Mouse (Mus musculus): ENCODE measurements around the gene Zc3h4. TPM values are rescaled to one million over a fixed set of nuclear protein-coding genes. Genes with fewer than 3 reads are reported as not detected.
A peak's percentile ranks its signal among the peaks of the same experiment; 100 is the strongest.

Gene Zc3h4
- total RNA-seq, 2 experiments from 2014 or later = 38.3 to 39.0 TPM

DNA sequence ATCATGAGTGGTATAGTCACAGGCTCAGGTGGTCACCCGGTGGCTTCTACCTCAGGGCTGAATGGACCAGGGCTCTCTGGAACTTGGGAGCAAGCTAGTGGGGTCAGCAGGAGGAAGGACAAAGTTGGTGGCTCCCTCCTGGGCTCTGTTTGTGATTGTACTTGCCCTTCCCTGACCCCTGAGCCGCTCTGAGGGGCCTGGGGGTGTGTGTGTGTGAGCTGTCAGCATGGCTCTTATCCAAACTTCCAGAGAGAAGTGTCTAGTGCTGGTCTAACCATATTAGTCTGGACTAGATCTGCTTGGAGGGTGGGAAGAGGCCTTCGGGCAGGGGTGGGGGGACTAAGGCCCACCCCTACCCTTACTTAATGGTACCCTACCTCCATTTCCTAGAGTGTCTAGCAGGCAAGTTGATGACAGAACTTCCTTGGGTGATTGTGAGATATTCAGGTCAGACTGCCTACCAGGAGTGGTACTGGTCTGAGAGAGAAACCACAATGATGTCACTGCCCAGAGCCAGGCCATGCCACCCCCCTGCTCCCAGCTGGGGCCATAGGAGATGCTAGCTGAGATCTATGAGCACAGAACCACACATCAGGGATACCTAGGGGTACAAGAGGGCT is 32.8 kb downstream of the Zc3h4 start:
- no peak for DNase-seq

DNA sequence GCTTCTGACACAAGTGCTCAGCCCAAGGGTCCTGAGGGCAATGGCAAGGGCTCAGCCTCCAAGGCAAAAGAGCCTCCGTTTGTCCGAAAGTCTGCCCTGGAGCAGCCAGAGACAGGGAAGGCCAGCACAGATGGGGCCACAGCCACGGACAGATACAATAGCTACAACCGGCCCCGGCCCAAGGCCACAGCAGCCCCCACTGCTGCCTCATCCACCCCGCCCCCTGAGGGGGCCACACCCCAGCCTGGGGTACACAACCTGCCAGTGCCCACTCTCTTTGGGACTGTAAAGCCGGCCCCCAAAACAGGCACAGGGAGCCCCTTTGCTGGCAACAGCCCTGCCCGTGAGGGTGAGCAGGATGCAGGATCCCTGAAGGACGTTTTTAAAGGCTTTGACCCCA is 34.4 kb downstream of the Zc3h4 start:
- DNase-seq = no peak

DNA sequence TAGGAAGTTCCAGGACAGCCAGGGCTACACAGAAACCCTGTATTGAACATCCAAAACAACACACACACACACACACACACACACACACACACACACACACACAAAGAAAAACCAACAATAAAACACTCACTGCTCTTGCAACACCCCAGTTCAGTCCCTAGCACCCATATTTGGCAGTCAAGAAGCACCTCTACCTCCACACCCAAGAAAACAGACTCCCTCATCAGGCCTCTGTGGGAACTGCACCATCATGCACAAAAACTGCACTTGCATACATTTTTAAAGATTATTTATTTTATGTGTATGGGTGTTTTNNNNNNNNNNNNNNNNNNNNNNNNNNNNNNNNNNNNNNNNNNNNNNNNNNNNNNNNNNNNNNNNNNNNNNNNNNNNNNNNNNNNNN is 40.5 kb downstream of the Zc3h4 start:
- DNase-seq = no peak

DNA sequence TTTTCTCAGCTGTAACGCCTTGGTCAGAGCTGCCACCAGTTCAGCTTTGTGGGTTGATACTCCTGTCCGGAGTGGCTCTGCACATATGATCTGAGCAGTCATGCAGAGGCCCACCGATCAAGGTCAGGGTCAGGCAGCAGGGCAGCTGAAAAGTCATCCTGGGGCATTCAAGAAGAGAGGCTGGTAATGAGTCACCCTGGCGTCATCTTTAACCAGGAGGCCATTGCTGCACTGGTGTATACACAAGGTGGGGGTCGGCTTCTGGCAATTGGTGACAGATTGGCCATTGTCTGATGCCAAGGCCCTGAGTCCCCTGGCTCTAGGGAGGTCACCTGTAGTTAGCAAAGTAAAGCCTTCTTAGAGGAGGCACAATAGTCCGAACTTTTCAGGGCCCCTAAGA is 50.9 kb downstream of the Zc3h4 start:
- peak; percentile 67 to 71 for DNase-seq

DNA sequence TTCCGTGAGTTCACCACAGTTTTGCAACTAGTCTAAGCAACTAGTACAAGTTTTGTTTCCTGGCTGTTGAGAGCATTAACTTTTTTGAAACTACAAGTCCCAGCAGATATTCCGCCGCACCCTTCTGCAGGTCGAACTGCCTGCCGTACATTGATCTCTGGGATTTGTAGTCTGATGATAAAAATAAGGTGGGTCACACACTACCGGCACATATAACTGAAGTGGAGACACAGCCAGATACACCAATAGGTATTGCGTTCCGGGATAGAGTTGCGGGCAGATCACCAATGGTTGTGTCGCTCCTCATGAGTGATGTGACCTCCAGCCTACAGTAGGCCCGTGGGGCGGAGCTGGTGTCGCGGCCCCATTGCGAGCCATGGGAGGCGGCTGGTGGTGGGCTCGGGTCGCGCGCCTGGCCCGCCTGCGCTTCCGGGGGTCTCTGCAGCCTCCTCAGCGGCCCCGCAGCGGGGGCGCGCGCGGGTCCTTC is 51.9 kb downstream of the Zc3h4 start, which contains the start of gene Tmem160:
TSS of gene Tmem160 (plus strand) at position 193 of the 487 bp plus-strand sequence.
- DNase-seq = peak; percentile 91 to 92

DNA sequence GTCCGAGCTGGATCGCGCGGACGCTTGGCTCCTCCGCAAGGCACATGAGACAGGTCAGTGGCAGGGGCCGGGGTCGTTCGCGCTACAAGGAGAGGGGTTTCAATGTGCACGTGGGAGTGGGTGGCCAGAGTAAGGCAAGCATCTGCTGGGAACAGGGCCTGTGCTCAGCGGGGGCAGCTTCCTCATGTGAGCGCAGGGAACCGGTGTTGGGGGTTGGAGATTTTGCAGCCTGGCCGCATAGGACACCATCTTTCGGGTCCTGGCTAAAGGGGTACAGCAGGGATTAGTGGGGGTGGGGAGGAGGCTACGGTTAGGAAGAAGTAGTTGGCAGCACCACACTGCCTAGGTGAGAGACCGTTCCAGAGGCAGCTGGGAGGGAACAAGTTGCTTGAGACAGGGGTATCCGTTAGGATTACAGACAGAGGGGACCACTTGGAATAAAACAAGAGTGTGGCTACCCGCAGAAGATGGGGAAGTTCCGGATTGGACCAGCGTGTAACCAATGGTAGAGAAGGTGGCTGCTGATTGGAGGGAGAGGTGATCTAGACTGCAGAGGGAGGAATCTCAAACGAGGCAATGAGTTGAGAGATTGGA is 52.5 kb downstream of the Zc3h4 start:
- DNase-seq = peak; percentile 67 to 69

DNA sequence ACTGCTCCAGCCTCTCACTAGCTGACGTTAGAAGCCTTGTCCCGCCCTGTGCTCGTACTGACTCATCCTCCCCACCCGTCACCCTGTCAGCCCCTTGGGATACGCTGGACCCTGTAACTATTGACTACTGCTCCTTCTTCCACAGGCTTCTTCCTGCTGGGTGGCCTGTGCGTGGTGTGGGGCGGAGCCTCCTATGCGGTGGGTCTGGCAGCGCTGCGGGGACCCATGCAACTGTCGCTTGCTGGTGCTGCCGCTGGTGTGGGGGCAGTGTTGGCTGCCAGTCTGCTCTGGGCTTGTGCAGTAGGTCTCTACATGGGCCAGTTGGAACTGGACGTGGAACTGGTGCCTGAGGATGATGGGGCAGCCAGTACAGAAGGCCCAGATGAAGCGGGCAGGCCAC is 54.3 kb downstream of the Zc3h4 start:
- no peak for DNase-seq

DNA sequence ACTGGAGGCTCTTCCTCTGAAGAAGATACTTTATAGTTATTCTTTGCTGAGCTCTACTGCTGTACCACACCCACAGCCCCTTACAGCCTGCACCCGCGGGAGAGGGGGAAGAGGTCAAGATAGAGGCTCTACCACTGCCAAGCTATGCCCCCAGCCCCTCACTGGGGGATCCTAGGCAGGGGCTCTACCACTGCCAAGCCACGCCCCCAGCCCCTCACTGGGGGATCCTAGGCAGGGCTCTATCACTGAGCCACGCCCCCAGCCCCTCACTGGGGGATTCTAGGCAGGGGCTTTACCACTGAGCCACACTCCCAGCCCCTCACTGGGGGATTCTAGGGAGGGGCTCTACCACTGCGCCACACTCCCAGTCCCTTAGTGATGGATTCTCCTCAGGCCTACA is 55.6 kb downstream of the Zc3h4 start:
- no peak for DNase-seq

DNA sequence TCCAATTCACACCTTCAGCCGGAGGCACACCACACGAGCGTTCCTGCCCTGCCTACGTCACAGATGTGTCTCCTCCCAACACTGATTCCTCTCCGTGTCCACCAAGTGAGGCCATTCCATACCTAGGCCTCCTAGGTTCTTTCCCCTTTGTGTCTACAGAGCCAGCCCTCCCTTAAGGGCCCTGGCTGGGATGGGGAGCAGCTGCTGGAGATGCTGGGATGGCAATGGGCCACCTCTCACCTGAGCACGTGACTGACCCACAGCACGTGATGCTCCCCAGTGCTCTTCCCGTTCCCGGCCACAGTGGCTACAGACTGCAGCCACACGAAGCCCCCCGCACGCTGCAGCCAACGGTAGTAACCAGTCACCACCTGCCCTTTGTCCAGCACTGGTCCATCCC is 59.9 kb downstream of the Zc3h4 start:
- no peak for DNase-seq

DNA sequence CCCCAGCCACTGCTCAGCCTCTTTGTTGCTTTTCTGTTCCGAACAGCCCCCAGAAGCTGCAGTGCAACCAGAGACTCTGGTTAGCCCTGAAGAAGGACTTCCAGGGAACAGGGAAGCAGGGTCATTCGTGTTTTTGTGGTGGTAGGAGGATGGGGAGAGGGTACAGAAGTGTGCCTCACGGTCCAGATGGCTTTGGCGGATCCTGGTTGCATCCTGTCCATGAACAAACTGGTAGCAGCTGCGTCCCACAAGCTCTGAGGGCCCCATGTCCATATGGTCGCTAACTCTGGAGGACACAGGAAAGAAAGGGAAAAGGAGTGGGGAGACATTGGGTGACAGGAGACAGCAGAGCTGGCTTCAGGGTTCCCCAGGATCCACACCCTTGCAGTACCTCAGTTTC is 60.4 kb downstream of the Zc3h4 start:
- no peak for DNase-seq

DNA sequence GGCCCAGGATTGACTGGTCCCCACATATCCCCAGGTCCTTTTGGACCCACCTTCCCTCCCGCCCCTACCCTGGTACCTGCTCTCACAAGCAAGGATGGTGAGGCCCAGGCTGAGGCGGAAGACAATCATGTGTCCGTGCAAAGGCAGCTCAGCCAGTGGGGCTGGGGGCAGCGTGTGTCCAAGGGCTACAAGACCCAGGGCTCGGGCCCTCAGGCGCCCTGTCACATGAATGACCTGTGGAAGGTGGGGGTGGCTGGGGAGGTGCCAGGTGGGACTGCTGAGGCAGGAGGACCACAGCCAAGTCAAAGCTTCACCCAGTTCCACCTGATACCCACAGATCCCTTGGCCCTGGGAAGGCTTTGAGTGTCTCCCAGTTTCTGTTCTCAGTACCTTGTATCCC is 61.0 kb downstream of the Zc3h4 start:
- DNase-seq = no peak

DNA sequence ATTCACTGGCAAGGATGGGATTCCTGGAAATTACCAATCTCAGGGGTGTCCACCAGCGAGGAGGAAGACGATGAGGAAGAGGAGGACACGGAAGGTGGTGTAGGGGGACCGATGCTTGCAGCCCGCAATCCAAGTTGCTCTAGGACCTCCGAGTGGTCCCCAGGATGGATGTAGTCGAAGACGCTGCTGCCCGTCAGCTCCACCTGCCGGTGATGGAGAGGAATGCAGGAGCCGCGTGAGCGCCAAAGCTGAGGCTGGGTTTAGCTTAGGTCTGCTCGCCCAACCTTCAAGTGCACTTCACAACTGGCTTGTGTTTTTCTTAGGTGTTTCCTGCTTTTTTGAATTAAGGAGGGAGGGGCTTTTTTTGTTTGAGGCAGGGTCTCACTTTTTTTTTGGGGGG is 62.5 kb downstream of the Zc3h4 start:
- DNase-seq = peak; percentile 83 to 87

DNA sequence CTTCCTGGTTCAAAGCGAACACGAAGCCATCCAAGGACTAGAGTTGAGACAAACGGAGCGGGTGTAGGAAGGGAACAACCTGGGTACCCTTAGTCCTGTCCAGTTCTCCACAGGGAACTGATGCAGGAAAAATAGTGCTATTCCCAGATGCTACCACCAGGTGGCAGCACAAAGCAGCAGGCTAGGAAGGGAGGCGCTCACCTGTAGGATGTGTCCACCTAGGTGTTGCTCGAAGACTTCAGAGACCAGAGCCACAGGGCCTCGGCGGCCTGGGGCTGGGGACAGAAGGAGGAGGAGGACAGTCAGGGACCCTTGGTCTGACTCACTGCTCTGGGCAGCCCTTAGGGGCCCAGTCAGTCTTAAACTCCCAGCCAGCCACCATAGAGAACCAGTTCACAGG is 64.5 kb downstream of the Zc3h4 start:
- peak; percentile 73 to 81 for DNase-seq

DNA sequence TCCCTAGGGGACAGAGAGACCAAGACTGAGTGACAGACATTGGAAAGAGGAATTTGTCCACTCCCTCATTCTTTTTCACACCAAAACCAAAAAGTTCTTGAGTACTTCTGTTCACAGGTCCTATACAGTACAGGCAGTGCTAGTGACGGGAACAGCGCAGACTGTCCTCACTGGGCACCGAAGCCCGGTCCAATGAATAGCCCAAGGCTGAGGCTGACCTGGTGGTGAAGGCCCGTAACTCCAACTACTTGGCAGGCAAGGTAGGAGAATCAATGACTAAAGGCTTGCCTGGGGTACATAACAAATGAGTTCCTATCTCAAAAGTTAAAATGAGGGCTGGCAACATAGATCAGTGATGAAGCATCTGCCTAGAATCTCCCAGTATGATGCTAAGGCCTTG is 64.9 kb downstream of the Zc3h4 start:
- no peak for DNase-seq

DNA sequence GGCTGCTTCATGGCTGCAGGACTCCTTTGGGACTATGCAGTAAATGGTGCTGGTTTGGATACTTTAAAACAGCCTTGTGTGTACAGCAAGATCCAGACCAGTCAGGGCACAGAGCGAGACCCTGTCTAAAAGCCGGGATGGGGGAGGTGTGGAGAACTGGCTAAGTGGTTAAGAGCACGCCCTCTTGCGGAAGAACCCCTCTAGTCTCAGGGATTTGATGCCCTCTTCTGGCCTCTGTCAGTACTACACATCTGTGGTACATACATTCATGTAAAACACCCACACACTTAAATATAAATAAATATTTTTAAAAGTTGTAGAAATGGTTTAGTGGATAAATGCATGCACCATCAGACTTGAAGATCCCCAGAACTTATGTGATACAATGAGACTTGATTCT is 65.9 kb downstream of the Zc3h4 start:
- DNase-seq = no peak

DNA sequence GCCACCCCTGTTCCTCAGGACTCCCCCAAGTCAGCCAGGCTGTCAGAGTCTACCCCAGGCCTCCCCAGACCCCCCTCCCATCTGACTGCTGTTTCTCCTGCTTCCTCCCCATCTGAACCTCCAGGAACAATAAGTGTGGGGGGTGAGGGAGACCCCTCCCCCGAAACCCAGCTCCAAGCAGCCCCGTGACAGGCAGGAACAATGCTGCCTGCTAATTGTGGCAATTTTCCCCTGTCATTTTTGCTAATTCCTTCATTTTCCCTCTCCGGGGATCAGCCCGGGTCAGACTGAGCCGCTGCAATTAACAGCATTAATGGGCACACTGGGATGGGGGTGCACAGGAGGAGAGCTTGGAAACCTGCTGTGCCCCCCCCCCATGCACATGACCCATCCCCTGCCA is 67.4 kb downstream of the Zc3h4 start:
- DNase-seq = no peak

DNA sequence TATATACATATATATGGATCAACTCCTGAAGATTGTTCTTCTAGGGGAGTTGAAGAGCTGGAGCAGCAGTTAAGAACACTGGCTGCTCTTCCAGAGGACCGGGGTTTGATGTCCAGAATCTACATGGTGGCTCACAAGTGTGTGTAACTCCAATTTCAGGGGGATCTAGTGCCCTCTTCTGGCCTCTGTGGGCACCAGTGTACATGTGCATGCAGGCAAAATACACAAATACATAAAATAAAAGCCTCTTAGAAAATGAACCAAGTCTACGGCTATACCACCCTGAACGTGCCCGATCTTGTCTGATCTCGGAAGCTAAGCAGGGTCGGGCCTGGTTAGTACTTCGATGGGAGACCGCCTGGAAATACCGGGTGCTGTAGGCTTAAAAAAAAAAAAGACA is 70.8 kb downstream of the Zc3h4 start:
- DNase-seq = peak in 1 of 2 experiments; percentile 34

DNA sequence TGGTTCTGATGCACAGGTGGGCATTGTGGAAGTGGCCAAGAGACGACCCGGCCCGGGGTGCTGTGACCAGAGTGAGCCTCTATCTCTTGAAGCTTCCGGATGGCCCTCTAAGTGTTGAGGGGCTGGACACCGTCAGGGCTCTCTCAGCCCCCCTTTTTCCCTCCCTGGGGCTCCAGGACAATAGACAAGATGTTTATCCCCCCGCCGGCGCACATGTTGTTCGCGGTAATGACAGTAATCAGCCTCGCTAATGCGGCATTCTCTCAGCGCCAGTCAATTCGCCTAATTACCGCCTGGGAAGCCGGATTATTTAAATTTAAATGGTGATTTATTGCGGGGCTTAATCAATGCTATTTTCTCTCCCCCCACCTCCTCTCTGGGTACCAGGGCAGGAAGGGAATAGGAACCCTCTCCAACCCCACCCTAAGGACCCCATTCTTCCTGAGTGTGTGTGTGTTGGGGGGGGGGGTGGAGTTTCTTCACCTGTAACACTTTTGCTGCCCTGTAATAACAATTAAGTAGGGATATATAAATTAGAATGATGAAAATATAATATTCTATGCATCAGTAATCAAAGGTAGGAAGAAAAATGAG is 71.5 kb downstream of the Zc3h4 start:
- DNase-seq = no peak

DNA sequence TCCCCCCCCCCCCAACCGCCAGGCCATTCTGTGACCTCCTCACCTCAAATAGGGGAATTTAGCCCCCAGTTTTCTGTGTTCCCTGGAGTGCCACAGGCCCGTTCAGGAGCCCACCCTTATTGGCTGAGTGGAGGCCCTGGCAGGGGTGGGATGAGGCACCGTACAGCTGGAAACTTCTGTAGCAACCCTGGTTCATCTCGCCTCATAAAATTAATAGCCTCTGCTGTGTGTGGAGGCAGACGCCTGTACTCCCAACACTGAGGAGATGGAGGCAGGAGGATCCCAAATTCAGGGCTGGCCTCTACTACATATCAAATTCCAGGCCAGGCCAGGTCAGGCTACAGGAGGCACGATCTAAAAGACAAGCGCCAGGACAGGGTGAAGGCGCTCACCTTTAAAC is 73.1 kb downstream of the Zc3h4 start:
- no peak for DNase-seq

DNA sequence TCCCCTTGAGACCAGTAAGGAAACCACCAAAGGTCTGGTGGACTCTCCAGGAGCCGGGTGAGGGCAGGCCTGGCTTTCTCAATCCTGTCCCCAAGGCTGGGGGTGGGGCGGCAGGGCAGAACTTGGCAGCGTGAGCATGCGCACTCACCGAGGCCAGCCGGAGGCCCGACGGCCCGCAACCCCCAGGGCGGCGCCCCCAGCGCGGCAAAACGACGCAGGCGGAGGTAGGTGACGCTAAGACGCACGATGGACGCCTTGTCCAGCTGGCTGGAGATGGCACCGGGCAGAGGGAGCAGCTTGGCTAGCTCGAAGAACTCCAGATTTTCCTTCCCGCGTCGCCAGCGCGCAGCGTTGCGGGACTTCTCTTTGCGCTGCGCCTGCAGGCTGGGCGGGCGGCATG is 73.7 kb downstream of the Zc3h4 start:
- DNase-seq = peak; percentile 48 to 56

DNA sequence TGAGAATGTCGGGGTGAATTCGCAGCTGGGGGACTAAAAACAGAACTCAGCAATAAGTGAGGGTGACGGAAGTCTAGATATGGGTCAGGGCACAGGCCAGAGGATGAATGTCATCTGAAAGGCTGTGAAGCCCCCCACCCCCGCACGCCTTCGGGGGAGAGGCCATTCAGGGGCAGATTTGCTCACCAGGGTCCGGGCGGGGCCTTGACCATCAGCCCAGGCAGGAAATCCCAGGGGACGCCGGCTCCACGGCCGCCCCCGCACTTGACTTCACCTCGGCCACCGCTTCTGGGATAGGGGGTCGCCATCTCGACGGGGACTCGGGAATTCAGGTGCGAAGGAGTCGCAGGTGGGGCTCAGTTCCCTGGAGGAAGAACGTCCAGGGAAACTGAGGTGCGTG is 74.6 kb downstream of the Zc3h4 start:
- DNase-seq = no peak

DNA sequence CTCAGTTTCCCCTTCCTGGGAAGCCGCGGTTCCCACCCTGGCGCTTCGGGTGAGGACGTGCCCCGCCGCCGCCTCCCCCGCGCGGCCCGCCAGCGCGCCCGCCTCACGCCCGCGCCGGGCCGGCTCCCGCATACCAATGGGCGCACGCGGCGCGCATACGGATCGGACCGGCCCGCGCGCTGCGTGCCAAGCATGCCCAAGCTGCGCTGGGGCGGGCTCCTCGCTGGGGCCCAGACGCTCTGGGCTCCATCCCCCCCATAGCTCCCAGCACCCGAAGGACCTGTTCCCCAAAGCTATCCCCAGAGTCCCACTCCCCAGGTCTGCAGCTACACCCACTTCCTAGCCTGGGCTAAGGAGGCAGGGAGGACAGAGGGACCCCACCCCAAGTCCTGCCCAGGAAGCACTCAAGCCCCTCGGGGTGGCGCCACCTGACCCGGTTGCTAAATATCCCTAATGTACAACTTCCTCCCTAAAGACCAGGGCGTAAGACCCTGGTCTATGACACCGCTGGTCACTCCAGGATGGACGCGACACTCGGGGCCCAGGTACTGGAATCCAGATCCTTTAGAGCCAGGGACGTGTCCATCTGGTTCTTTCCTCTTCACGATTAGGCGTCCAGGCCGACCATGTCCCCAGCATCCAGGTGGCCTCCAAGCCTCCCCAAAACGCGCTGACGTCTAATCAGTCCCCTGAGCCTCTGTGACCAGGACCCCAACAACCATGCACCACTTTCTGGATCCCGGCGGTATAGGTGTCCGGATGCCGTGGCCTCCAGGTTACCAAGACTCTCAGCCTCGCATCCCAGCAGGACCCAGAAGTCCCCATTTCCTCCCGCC is 75.3 kb downstream of the Zc3h4 start:
- DNase-seq = no peak

DNA sequence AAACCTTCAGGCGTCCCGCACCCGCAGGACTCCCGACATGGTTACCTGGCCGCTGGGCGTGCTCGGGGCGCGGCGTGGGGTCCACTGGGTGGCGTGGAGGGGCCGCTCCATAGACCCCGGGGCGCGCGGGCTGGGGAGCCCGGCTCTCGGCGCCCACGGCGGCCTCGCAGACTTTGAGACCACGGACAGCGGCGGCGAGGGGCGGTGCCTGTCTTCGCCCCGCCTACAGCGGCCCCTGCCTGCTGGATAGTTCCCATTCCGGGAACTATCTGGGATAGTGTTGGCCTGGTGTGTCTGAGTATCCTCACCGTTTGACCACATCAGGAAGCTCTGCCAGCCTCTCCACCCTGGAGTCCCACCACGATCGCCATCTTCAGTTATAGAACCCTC is 75.9 kb downstream of the Zc3h4 start:
- DNase-seq = peak; percentile 30 to 38

All from adrenal gland, postnatal 36 days (tissue).